11 mouse cellular contexts compared by ENCODE assay signal in the genomic region with DNA sequence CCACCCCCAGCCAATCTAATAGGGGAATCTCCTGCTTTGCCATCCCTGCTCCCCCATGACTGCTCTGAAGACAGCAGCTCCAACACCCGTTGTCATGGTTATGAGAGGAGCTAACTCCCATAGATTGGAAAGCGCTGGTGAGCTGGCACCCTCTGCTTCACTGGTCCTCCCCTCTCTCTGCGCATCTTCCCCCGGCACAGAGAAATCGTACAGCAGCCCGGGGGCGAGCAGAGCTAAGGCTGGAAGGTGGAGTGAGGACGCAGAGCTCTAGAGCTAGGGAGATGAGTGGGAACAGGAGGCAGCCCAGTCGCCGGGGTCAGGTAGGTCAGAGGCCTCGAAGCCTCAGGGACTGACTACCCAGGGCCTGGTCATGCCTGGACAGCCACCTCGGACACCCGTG. TPM values are rescaled to one million over a fixed set of nuclear protein-coding genes. Genes with fewer than 3 reads are reported as not detected.
DNase-seq lines count a peak whose midpoint lies in the region; ATAC-seq and TF ChIP-seq lines count a peak whose summit lies in the region.
"Had no signal": no experiment of that assay in that cellular context is flagged by ENCODE, and none has a peak within 500 bp of the region (broad histone marks: within the 10 kb centered on the region; RNA-seq: fewer than 3 reads in every experiment).

No protein-coding gene starts in this region.

- H3K36me3 ChIP-seq in hindbrain, embryonic 10.5 days = peaks cover 96% of the 10 kb centered on the region
- peaks cover 34% of the 10 kb centered on the region for H3K36me3 ChIP-seq in hindbrain, postnatal 0 days (ENCODE audit: insufficient read depth, low read length)
- H3K36me3 ChIP-seq in neural tube, embryonic 13.5 days = peaks cover 74% of the 10 kb centered on the region
- peaks cover 50% of the 10 kb centered on the region for H3K36me3 ChIP-seq in neural tube, embryonic 15.5 days

- no peak overlapping the region for H3K4me3 ChIP-seq in hindbrain, embryonic 10.5 days
- H3K4me3 ChIP-seq in hindbrain, postnatal 0 days (ENCODE audit: low read length) = no peak overlapping the region
- H3K4me3 ChIP-seq in neural tube, embryonic 13.5 days = no peak overlapping the region
- no peak overlapping the region for H3K4me3 ChIP-seq in neural tube, embryonic 15.5 days (replicated peaks)

- H3K9me3 ChIP-seq in hindbrain, embryonic 10.5 days = no peaks in the 10 kb centered on the region
- no peaks in the 10 kb centered on the region for H3K9me3 ChIP-seq in hindbrain, postnatal 0 days (ENCODE audit: low read length)
- no peaks in the 10 kb centered on the region for H3K9me3 ChIP-seq in neural tube, embryonic 13.5 days
- H3K9me3 ChIP-seq in neural tube, embryonic 15.5 days (replicated peaks) = no peaks in the 10 kb centered on the region

- no peak for TF ChIP-seq CTCF in hindbrain, postnatal 0 days (IDR thresholded peaks at IDR 0.05; ENCODE audit: low read depth)

- H3K4me1 ChIP-seq in hindbrain, embryonic 10.5 days (replicated peaks) = peaks cover 54% of the 10 kb centered on the region
- peaks cover 21% of the 10 kb centered on the region for H3K4me1 ChIP-seq in hindbrain, postnatal 0 days (ENCODE audit: insufficient read depth, low read length)
- H3K4me1 ChIP-seq in neural tube, embryonic 13.5 days (replicated peaks) = peaks cover 75% of the 10 kb centered on the region
- peaks cover 50% of the 10 kb centered on the region for H3K4me1 ChIP-seq in neural tube, embryonic 15.5 days

- DNase-seq in hindbrain, embryonic 10.5 days (ENCODE audit: low spot score) = no peak
- DNase-seq in hindbrain, postnatal 0 days (ENCODE audit: low spot score) = no peak
- peak; percentile 79 to 87 for DNase-seq in layer of hippocampus, postnatal 36 days
- no peak for DNase-seq in testis, postnatal 10 days (ENCODE audit: low spot score)
- DNase-seq in cerebellum, postnatal 25 days = no peak
- DNase-seq in adipocyte (ENCODE audit: low spot score) = no peak

- no peak overlapping the region for H3K4me2 ChIP-seq in hindbrain, postnatal 0 days (ENCODE audit: low read depth, low read length)
- no peak overlapping the region for H3K4me2 ChIP-seq in neural tube, embryonic 13.5 days
- H3K4me2 ChIP-seq in neural tube, embryonic 15.5 days = no peak overlapping the region

- no peak overlapping the region for H3K9ac ChIP-seq in hindbrain, postnatal 0 days (replicated peaks; ENCODE audit: low read length)
- H3K9ac ChIP-seq in neural tube, embryonic 13.5 days = 0 out of 2 replicates have a peak overlapping the region, but pooled peaks have one; percentile 17
- H3K9ac ChIP-seq in neural tube, embryonic 15.5 days (replicated peaks) = no peak overlapping the region

- no peaks in the 10 kb centered on the region for H3K27me3 ChIP-seq in hindbrain, embryonic 10.5 days (ENCODE audit: insufficient read depth, poor library complexity, severe bottlenecking)
- no peaks in the 10 kb centered on the region for H3K27me3 ChIP-seq in hindbrain, postnatal 0 days (ENCODE audit: insufficient read depth, low read length)
- H3K27me3 ChIP-seq in neural tube, embryonic 13.5 days = no peaks in the 10 kb centered on the region
- H3K27me3 ChIP-seq in neural tube, embryonic 15.5 days (replicated peaks) = no peaks in the 10 kb centered on the region

- H3K27ac ChIP-seq in hindbrain, embryonic 10.5 days = 0 out of 2 replicates have a peak overlapping the region, but pooled peaks have one; percentile 6
- no peak overlapping the region for H3K27ac ChIP-seq in hindbrain, postnatal 0 days
- H3K27ac ChIP-seq in neural tube, embryonic 13.5 days (replicated peaks) = 0 out of 2 replicates have a peak overlapping the region, but pooled peaks have one; percentile 28
- H3K27ac ChIP-seq in neural tube, embryonic 15.5 days (replicated peaks) = no peak overlapping the region

- WGBS in hindbrain, embryonic 10.5 days = 74% methylated on average over 13 of the region's 13 CpGs
- 73% methylated on average over 13 of the region's 13 CpGs for WGBS in hindbrain, postnatal 0 days
- WGBS in neural tube, embryonic 13.5 days = 79% methylated on average over 13 of the region's 13 CpGs
- 76% methylated on average over 13 of the region's 13 CpGs for WGBS in neural tube, embryonic 15.5 days

- ATAC-seq in hindbrain, postnatal 0 days = no peak
- ATAC-seq in neural tube, embryonic 13.5 days (ENCODE audit: low read depth) = no peak
- no peak for ATAC-seq in neural tube, embryonic 15.5 days (ENCODE audit: low FRiP score)

RNA-seq across cellular contexts. Expression of a gene that starts 23.5 kb away (rescaled TPM):
- 111 and 123 TPM in 2 replicates for polyA plus RNA-seq in hindbrain, embryonic 10.5 days (2016; fragmentation: Nextera tagmentation; extraction: Ambion mirVana)
- total RNA-seq in hindbrain, postnatal 0 days (2014; rRNA removed) = 93.4 and 100 TPM in 2 replicates
- polyA plus RNA-seq in hindbrain, postnatal 0 days (2015; fragmentation: Nextera tagmentation; extraction: Ambion mirVana) = 56.0 and 57.1 TPM in 2 replicates
- 146 and 157 TPM in 2 replicates for polyA plus RNA-seq in neural tube, embryonic 13.5 days (2015; fragmentation: Nextera tagmentation; extraction: Ambion mirVana)
- polyA plus RNA-seq in neural tube, embryonic 15.5 days (2015; fragmentation: Nextera tagmentation; extraction: Ambion mirVana) = 97.4 and 104 TPM in 2 replicates
- 100 to 1,000 TPM; 250 to 265 TPM for total RNA-seq in layer of hippocampus, postnatal 36 days (2021)

RNA-seq across cellular contexts. Expression of a gene that starts 23.7 kb away (rescaled TPM):
- not detected in 2 replicates for polyA plus RNA-seq in hindbrain, embryonic 10.5 days (2016; fragmentation: Nextera tagmentation; extraction: Ambion mirVana)
- total RNA-seq in hindbrain, postnatal 0 days (2014; rRNA removed) = not detected in 2 replicates
- polyA plus RNA-seq in hindbrain, postnatal 0 days (2015; fragmentation: Nextera tagmentation; extraction: Ambion mirVana) = not detected in 2 replicates
- polyA plus RNA-seq in neural tube, embryonic 13.5 days (2015; fragmentation: Nextera tagmentation; extraction: Ambion mirVana) = not detected in 2 replicates
- not detected in 2 replicates for polyA plus RNA-seq in neural tube, embryonic 15.5 days (2015; fragmentation: Nextera tagmentation; extraction: Ambion mirVana)
- not detected for total RNA-seq in layer of hippocampus, postnatal 36 days (2021)
- total RNA-seq: ES-E14 had no signal
- polyA plus RNA-seq: intestine, embryonic 14.5 days; small intestine, adult 2 months had no signal

RNA-seq across cellular contexts. Expression of a gene that starts 53.6 kb away (rescaled TPM):
- polyA plus RNA-seq in hindbrain, embryonic 10.5 days (2016; fragmentation: Nextera tagmentation; extraction: Ambion mirVana) = 207 and 220 TPM in 2 replicates
- 247 and 307 TPM in 2 replicates for total RNA-seq in hindbrain, postnatal 0 days (2014; rRNA removed)
- 209 and 210 TPM in 2 replicates for polyA plus RNA-seq in hindbrain, postnatal 0 days (2015; fragmentation: Nextera tagmentation; extraction: Ambion mirVana)
- 157 and 164 TPM in 2 replicates for polyA plus RNA-seq in neural tube, embryonic 13.5 days (2015; fragmentation: Nextera tagmentation; extraction: Ambion mirVana)
- 157 and 175 TPM in 2 replicates for polyA plus RNA-seq in neural tube, embryonic 15.5 days (2015; fragmentation: Nextera tagmentation; extraction: Ambion mirVana)
- total RNA-seq in layer of hippocampus, postnatal 36 days (2021) = 10 to 100 TPM; 97.1 to 98.9 TPM

RNA-seq across cellular contexts. Expression of a gene that starts 56.4 kb away (rescaled TPM):
- 99.6 and 102 TPM in 2 replicates for polyA plus RNA-seq in hindbrain, embryonic 10.5 days (2016; fragmentation: Nextera tagmentation; extraction: Ambion mirVana)
- 57.9 and 74.4 TPM in 2 replicates for total RNA-seq in hindbrain, postnatal 0 days (2014; rRNA removed)
- polyA plus RNA-seq in hindbrain, postnatal 0 days (2015; fragmentation: Nextera tagmentation; extraction: Ambion mirVana) = 66.1 and 70.7 TPM in 2 replicates
- polyA plus RNA-seq in neural tube, embryonic 13.5 days (2015; fragmentation: Nextera tagmentation; extraction: Ambion mirVana) = 95.0 and 104 TPM in 2 replicates
- polyA plus RNA-seq in neural tube, embryonic 15.5 days (2015; fragmentation: Nextera tagmentation; extraction: Ambion mirVana) = 85.9 and 87.4 TPM in 2 replicates
- 10 to 100 TPM; 49.1 to 61.1 TPM for total RNA-seq in layer of hippocampus, postnatal 36 days (2021)

Comparison
In these comparisons a context has a peak if more than half of its experiments do, and no peak if none do; other contexts are left out.
1. H3K27ac ChIP-seq: peak in hindbrain, embryonic 10.5 days (single experiment) and neural tube, embryonic 13.5 days (single experiment); none in hindbrain, postnatal 0 days (single experiment) and neural tube, embryonic 15.5 days (single experiment).
2. DNase-seq: peak in layer of hippocampus, postnatal 36 days (2 of 2); none in hindbrain, embryonic 10.5 days (single experiment), hindbrain, postnatal 0 days (single experiment), testis, postnatal 10 days (single experiment), cerebellum, postnatal 25 days (0 of 2) and adipocyte (single experiment).